Mouse (Mus musculus) liver, embryonic 11.5 days (tissue): Measurements from ENCODE around the gene Actn3. TPM values are rescaled to one million over a fixed set of nuclear protein-coding genes. Genes with fewer than 3 reads are reported as not detected.
"Not testable (repeated sequence)": the region's sequence is repeated elsewhere in the genome, so short reads cannot be mapped to it uniquely, and the experiment has no call there.

ENCODE experiments used
- ATAC-seq: fragments of 200-750 bp; cut with Nextera tagmentation; replicated peaks from 2 replicates; pipeline ENCODE4 v1.8.0; 2017; ENCODE audit warnings: moderate number of reproducible peaks, mild to moderate bottlenecking, moderate TSS enrichment, moderate library complexity; ENCODE audit not compliant: low FRiP score
- DNase-seq: peaks from one replicate; pipeline ENCODE4 v3.0.0-alpha.2; 2017; ENCODE audit warnings: low spot score
- H3K27ac ChIP-seq: fragments of 300-500 bp; sonication (generic); 2 replicates; pipeline ENCODE4 v1.5.1; 2014; ENCODE audit warnings: mild to moderate bottlenecking, low read depth, low read length, control low read depth
- H3K27me3 ChIP-seq: fragments of 300-500 bp; sonication (generic); replicated peaks from 2 replicates; pipeline ENCODE4 v1.6.1; 2014; ENCODE audit warnings: low read length, mixed read lengths; ENCODE audit not compliant: control insufficient read depth, insufficient read depth
- H3K36me3 ChIP-seq: fragments of 300-500 bp; sonication (generic); 2 replicates; pipeline ENCODE4 v1.6.1; 2014; ENCODE audit warnings: mild to moderate bottlenecking, low read length, moderate library complexity, mixed read lengths; ENCODE audit not compliant: control insufficient read depth, insufficient read depth
- H3K4me1 ChIP-seq: fragments of 300-500 bp; sonication (generic); replicated peaks from 2 replicates; pipeline ENCODE4 v1.6.1; 2014; ENCODE audit warnings: low read length, mixed read lengths; ENCODE audit not compliant: control insufficient read depth, insufficient read depth
- H3K4me2 ChIP-seq: fragments of 300-500 bp; sonication (generic); 2 replicates; pipeline ENCODE4 v1.6.1; 2014; ENCODE audit warnings: mild to moderate bottlenecking, control low read depth, moderate library complexity
- H3K4me3 ChIP-seq: fragments of 300-500 bp; sonication (generic); 2 replicates; pipeline ENCODE4 v1.5.1; 2014; ENCODE audit warnings: low read depth, low read length, control low read depth
- H3K9ac ChIP-seq: fragments of 300-500 bp; sonication (generic); 2 replicates; pipeline ENCODE4 v1.6.1; 2014; ENCODE audit warnings: low read depth, low read length, control low read depth
- H3K9me3 ChIP-seq: fragments of 300-500 bp; sonication (generic); 2 replicates; pipeline ENCODE4 v1.6.1; 2016; ENCODE audit warnings: low read length, inconsistent platforms, mixed read lengths; ENCODE audit not compliant: control insufficient read depth
- WGBS: fragments of 180-500 bp; shearing (Covaris S2); extraction: QIAGEN DNeasy Blood & Tissue Kit; methylation state at CpG from one replicate; pipeline ENCODE4 v1.1.7; 2014; 5-methylcytosine and 5-hydroxymethylcytosine counted together
- polyA plus RNA-seq: library from polyadenylated mRNA; unstranded; fragments of >200 nt; fragmentation: Nextera tagmentation; extraction: Ambion mirVana; gene quantifications from 2 replicates; pipeline ENCODE4 v1.2.1, GENCODE M21; 2014

Actn3 gene
- polyA plus RNA-seq, 1 experiment from 2014 or later, result 2.1 TPM

DNA sequence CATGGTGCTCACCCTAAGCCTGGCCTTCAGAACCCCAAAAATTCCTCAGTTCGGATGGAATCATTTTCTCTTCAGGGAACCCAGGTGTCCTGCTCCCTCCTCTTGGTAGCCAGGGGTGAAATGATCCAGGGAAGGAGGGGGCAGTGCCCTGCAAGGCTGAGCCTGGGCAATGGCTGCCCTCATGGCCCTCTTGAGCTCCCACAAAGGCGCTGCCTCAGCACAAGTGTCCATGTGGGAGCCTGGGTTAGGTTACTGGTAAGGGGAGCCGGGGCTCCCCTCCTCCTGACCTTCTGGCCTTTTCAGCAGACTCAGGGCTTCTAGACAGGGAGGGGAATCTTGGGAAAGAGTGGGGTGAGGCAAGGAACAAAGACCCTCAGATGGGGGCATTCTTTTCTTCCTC lies 954 bp downstream of the Actn3 start:
- Histone ChIP-seq H3K27ac (no peak overlapping the region), H3K4me1 (peaks cover 22% of the 10 kb centered on the region), H3K4me2 (no peak overlapping the region), H3K4me3 (no peak overlapping the region), H3K36me3 (peaks cover 3% of the 10 kb centered on the region; the same call in 1 of the 2 replicates), H3K27me3 (peaks cover 7% of the 10 kb centered on the region), H3K9ac (no peak overlapping the region), H3K9me3 (no peaks in the 10 kb centered on the region)
- 75% methylated on average over 3 of the region's 3 CpGs for WGBS
- ATAC-seq, result no peak
- no peak for DNase-seq

DNA sequence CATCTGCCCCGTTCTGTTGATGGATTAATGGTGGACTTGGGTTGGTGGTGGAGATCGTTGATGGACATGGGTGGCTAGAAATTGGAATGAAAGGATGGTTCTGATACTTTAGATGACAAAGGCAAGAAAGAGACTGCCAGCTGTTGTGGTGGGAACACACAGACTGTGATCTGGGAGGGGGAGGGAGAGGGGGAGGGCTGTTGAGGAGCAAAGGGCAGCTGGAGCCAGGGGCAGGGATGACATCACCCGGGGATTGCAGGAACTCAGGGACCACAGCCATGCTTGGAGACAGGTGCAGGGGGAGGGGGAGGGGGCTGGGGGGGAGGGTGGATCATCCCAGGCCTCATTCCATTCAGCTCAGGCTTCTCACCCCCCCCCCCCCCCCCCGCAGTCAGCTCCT lies 1.5 kb downstream of the Actn3 start:
- Histone ChIP-seq H3K27me3 (peaks cover 7% of the 10 kb centered on the region), H3K27ac (no peak overlapping the region), H3K9ac (no peak overlapping the region), H3K36me3 (peaks cover 3% of the 10 kb centered on the region; the same call in 1 of the 2 replicates), H3K4me1 (peaks cover 22% of the 10 kb centered on the region), H3K4me2 (no peak overlapping the region), H3K9me3 (no peaks in the 10 kb centered on the region), H3K4me3 (no peak overlapping the region)
- DNase-seq, result no peak
- 49% methylated on average over 4 of the region's 4 CpGs for WGBS
- no peak for ATAC-seq

DNA sequence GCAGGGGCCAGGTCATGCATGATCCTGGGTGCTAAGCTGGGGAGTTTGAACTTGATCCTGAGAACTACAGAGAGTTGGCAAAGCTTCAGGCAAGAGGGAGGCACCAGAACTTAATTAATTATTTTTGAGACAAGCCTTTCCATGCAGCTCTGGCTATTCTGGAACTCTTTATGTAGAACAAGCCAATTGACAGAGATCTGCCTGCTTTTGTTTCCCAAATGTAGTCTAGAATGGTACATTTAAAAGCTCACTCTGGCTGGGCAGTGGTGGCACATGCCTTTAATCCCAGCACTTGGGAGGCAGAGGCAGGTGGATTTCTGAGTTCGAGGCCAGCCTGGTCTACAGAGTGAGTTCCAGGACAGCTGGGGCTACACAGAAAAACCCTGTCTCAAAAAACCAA lies 3.1 kb downstream of the Actn3 start:
- H3K4me1 ChIP-seq, result peaks cover 17% of the 10 kb centered on the region
- H3K27ac ChIP-seq, H3K9me3 ChIP-seq, DNase-seq, ATAC-seq, H3K9ac ChIP-seq, H3K4me3 ChIP-seq, H3K27me3 ChIP-seq, H3K4me2 ChIP-seq, H3K36me3 ChIP-seq: not testable (repeated sequence)
- 67% methylated on average over 1 of the region's 1 CpGs for WGBS

DNA sequence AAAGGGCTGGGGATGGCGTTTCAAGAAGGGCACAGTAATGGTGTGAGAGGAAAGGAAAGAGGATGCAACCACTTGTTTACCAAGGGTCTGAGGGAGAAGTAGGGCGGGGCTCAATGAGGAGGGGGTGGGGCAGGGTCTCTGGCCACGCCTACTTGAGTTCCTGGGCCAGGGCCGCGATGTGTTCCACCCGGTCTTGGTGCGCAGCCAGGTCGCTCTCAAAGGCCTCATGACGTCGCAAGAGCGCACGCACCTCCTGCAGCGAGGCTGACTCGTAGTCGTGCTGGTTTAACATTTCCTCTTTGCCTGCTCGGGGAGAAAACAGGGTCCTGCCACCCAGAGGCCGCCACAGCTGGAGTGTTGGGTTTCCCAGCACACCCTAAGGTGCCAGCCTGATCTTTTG lies 12.6 kb downstream of the Actn3 start:
- 3% methylated on average over 17 of the region's 17 CpGs for WGBS
- H3K4me1 ChIP-seq, result 0 out of 2 replicates have a peak, but pooled peaks cover 4% of the 10 kb centered on the region
- no peak for DNase-seq

DNA sequence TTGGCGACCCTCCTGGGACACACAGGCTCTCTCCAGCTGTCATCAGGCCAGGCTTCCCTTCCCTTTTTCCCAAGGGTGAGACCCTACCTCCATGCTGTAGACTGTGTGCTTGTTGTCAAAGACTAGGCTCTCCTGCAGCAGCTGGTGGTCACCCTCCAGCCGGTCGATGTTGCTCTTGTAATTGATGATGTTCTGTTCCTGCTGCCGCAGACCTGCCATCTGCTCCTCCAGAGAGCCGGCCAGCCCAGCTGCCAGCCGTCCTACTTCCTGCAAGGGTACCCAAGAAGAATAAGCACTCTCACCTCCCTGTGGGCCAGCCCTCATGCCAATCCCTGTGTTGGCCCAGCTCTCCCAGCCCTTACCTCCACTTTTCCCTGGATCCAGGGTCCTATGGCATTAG lies 14.7 kb downstream of the Actn3 start:
- Histone ChIP-seq H3K4me2 (no peak overlapping the region), H3K4me3 (no peak overlapping the region), H3K27ac (no peak overlapping the region), H3K9me3 (no peaks in the 10 kb centered on the region), H3K27me3 (peaks cover 37% of the 10 kb centered on the region), H3K36me3 (no peaks in the 10 kb centered on the region), H3K9ac (no peak overlapping the region), H3K4me1 (peaks cover 18% of the 10 kb centered on the region)
- no peak for ATAC-seq
- WGBS, result 79% methylated on average over 6 of the region's 6 CpGs
- no peak for DNase-seq

More for the DNA sequence above, 12.6 kb downstream of the Actn3 start:
- H3K9ac ChIP-seq, result no peak overlapping the region
- H3K27me3 ChIP-seq, result peaks cover 41% of the 10 kb centered on the region
- no peak overlapping the region for H3K4me3 ChIP-seq
- no peak overlapping the region for H3K27ac ChIP-seq
- peak overlapping the region; percentile 41; the same call in 1 of the 2 replicates for H3K4me2 ChIP-seq
- H3K9me3 ChIP-seq, result no peaks in the 10 kb centered on the region
- ATAC-seq, result 0 out of 2 replicates have a peak, but pooled peaks have one; percentile 15
- no peaks in the 10 kb centered on the region for H3K36me3 ChIP-seq

DNA sequence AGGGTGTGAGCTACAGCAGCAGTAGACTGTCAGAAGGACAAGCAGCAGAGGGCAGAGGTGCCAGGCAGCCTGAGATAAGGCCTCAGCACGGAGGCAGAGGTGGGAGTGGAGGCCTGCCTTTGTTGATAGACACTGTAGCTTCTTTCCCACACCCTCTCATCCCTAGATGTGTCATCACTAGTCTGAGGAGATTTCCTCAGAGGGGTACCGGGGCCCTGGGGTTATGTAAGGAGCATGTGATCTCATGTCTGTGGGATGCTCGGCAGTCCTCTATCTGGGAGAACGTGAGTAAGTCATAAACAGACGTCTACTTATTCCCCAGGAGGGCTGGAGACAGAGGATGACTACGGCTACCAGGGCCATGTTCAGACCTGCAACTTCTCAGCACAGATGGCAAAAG lies 18.6 kb downstream of the Actn3 start:
- Histone ChIP-seq H3K9ac (no peak overlapping the region), H3K27me3 (peaks cover 29% of the 10 kb centered on the region), H3K4me3 (no peak overlapping the region), H3K4me1 (peaks cover 22% of the 10 kb centered on the region), H3K27ac (peak overlapping the region; percentile 32; the same call in 1 of the 2 replicates), H3K9me3 (no peaks in the 10 kb centered on the region), H3K36me3 (no peaks in the 10 kb centered on the region), H3K4me2 (peak overlapping the region; percentile 31)
- peak; percentile 98 for ATAC-seq
- 42% methylated on average over 6 of the region's 6 CpGs for WGBS
- no peak for DNase-seq

DNA sequence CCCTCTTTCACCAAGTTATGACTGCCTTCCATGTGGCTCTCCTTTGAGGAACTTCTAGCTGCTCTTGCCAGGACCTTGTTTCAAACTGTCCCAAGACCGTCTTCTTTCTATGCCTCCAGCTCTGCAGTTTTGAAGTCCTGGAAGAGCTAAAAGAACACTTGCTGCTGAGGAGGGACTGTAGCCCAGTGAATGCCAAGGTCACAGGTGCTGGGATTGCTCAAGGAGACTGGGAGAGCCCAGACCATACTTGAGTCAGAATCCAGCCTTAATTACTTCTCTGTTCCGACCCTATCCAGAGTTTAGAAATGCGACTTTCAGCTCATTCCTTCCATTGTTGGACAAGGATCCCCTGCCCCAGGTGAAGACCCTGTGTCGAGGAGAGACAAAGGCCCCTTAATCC lies 21.8 kb downstream of the Actn3 start:
- no peak overlapping the region for H3K9ac ChIP-seq
- 63% methylated on average over 4 of the region's 4 CpGs for WGBS
- H3K27ac ChIP-seq, result no peak overlapping the region
- peaks cover 22% of the 10 kb centered on the region for H3K4me1 ChIP-seq
- no peaks in the 10 kb centered on the region for H3K9me3 ChIP-seq
- H3K4me3 ChIP-seq, result peak overlapping the region; percentile 67; the same call in 1 of the 2 replicates
- peaks cover 23% of the 10 kb centered on the region for H3K27me3 ChIP-seq
- H3K4me2 ChIP-seq, result peak overlapping the region; percentile 98
- no peaks in the 10 kb centered on the region for H3K36me3 ChIP-seq
- ATAC-seq (no peak), DNase-seq (no peak)

DNA sequence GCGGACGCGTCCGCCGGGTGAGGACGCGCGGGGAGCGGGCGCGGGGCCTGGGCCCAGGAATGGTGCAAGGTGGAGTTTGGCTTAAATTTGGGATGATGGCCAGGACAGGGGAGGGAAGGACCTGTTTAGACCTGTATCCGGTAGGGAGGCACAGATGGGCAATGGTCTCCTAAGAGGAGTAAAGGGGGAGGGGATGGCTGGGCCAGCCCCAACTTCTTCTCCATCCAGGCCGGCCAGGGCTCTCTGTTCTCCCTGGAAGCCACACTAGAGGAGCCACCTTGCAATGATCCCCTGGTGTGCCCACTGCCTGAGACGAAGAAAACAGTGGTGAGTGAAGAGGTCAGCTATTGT lies 22.3 kb downstream of the Actn3 start:
- no peak for ATAC-seq
- Histone ChIP-seq H3K9ac (peak overlapping the region; percentile 64), H3K4me3 (peak overlapping the region; percentile 67), H3K4me2 (peak overlapping the region; percentile 98), H3K4me1 (peaks cover 22% of the 10 kb centered on the region), H3K27ac (no peak overlapping the region), H3K36me3 (no peaks in the 10 kb centered on the region), H3K27me3 (peaks cover 24% of the 10 kb centered on the region), H3K9me3 (no peaks in the 10 kb centered on the region)
- 8% methylated on average over 14 of the region's 14 CpGs for WGBS
- no peak for DNase-seq

DNA sequence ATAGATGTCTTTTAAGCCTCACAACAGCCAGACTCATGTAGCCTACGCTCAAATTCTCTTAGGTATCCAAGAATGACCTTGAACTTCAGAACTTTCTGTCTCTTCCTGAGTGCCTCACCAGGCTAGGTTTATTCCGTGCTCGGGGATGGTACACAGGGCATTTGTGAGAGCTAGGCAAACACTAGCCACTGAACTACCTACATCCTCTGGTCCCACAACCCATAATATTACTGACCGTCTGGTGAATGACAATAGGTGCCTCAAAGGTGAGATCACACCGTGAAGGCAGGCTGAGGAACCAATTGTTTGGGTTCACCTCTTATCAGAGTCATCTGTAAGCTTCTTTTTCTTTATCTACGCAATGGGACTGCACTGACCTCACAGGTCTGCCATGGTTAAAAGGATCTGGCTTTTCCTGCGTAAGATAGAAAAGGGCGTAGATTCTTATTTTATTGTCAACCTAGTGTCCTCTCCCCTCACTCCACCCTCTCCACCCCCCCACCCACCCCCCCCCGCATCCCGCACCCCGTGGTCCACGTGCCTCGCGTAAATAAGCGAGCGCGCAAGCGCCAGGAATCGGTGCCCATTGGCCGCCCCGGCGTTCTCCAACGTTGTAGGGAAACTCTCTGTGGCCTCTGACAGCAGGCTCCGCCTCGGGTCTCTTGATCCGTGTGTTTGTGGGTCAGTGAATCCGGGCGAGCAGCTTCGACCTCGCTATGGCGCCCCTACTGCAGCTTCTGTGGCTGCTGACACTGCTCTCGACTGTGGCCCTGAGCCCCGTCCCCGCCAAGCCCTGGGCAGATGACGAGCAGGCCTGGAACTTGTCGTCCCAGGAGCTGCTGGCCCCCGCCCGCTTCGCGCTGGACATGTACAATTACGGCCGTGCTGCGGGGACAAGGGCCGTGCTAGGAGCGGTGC lies 22.9 kb downstream of the Actn3 start, which contains the start of gene Ctsf:
Ctsf (plus strand) TSS at position 579 of the 918 bp plus-strand sequence.
- DNase-seq, result peak; percentile 62
- Histone ChIP-seq H3K27ac (no peak within 1 kb of the TSS), H3K9me3 (no peaks in the 10 kb centered on the region), H3K27me3 (peaks cover 26% of the 10 kb centered on the region), H3K4me3 (peak within 1 kb of the TSS; percentile 67), H3K4me2 (peak within 1 kb of the TSS; percentile 98), H3K9ac (peak within 1 kb of the TSS; percentile 64), H3K4me1 (peaks cover 21% of the 10 kb centered on the region), H3K36me3 (no peaks in the 10 kb centered on the region)
- WGBS, result 4% methylated on average over 45 of the region's 45 CpGs
- ATAC-seq, result peak; percentile 48
